Mouse (Mus musculus): ENCODE measurements around the gene Myo6.

GRCm38 (mm10) chr9:80156780-80157179, 8.1 kb upstream of the Myo6 start:
- no peak for TF ChIP-seq HCFC1 (IDR thresholded peaks at IDR 0.05; ENCODE audit: low read depth, low read length)
- TF ChIP-seq ELF1 (IDR thresholded peaks at IDR 0.05; ENCODE audit: low read depth, low read length): no peak
- TF ChIP-seq MAFK (IDR thresholded peaks at IDR 0.05; ENCODE audit: insufficient replicate concordance, low read length): no peak
- TF ChIP-seq CTCF (conservative IDR thresholded peaks at IDR 0.05 in 1 of 2, IDR thresholded peaks at IDR 0.05 in 1 of 2; ENCODE audit: low read depth in 2 of 2, low read length in 2 of 2): no peak
- no peak for TF ChIP-seq ZNF384 (IDR thresholded peaks at IDR 0.05; ENCODE audit: low read depth, low read length)
- TF ChIP-seq RAD21 (IDR thresholded peaks at IDR 0.05; ENCODE audit: low read depth, low read length): no peak
- no peak for TF ChIP-seq UBTF (IDR thresholded peaks at IDR 0.05; ENCODE audit: low read depth, low read length)

Measured in CH12.LX (cell line).